In the genomic region with DNA sequence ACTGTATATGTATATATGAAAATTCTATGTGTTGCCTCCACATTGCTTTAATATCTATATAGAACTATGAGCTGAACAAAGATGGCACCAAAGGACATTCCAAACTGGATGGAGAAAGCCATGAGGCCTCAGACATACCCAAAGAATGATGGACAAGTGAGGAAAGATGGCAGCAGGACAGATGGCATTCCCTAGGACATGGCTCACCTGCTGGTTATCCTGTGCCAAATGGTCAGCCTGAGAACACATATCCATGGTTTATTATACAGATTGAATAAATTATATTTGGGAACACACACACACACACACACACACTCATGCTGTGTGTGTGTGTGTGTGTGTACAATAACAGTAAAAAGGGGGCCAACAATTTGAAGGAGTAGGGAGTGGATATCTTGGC, we compare ENCODE assay signal across 11 mouse cellular contexts.
"Had no signal": no experiment of that assay in that cellular context is flagged by ENCODE, and none has a peak within 500 bp of the region (broad histone marks: within the 10 kb centered on the region; RNA-seq: fewer than 3 reads in every experiment).

No protein-coding gene starts in this region.

- DNase-seq: kidney, adult 9 months; kidney, postnatal 25 days; layer of hippocampus, adult 9-11 months; liver, postnatal 0 days; lung, postnatal 10 days; lung, postnatal 36 days; retina, postnatal 1 day; right cerebral cortex, postnatal 25 days; spleen, adult 18-20 months; thymus, adult 18-20 months; thymus, postnatal 36 days had no signal
